Mouse (Mus musculus) liver, embryonic 11.5 days (tissue): ENCODE measurements around the gene Prpf38a. TPM values are rescaled to one million over a fixed set of nuclear protein-coding genes. Genes with fewer than 3 reads are reported as not detected.

ENCODE experiments used
- ATAC-seq: fragments of 200-750 bp; cut with Nextera tagmentation; replicated peaks from 2 replicates; pipeline ENCODE4 v1.8.0; 2017; ENCODE audit warnings: moderate number of reproducible peaks, mild to moderate bottlenecking, moderate TSS enrichment, moderate library complexity; ENCODE audit not compliant: low FRiP score
- DNase-seq: peaks from one replicate; pipeline ENCODE4 v3.0.0-alpha.2; 2017; ENCODE audit warnings: low spot score
- H3K27ac ChIP-seq: fragments of 300-500 bp; sonication (generic); 2 replicates; pipeline ENCODE4 v1.5.1; 2014; ENCODE audit warnings: mild to moderate bottlenecking, low read depth, low read length, control low read depth
- H3K27me3 ChIP-seq: fragments of 300-500 bp; sonication (generic); replicated peaks from 2 replicates; pipeline ENCODE4 v1.6.1; 2014; ENCODE audit warnings: low read length, mixed read lengths; ENCODE audit not compliant: control insufficient read depth, insufficient read depth
- H3K36me3 ChIP-seq: fragments of 300-500 bp; sonication (generic); 2 replicates; pipeline ENCODE4 v1.6.1; 2014; ENCODE audit warnings: mild to moderate bottlenecking, low read length, moderate library complexity, mixed read lengths; ENCODE audit not compliant: control insufficient read depth, insufficient read depth
- H3K4me1 ChIP-seq: fragments of 300-500 bp; sonication (generic); replicated peaks from 2 replicates; pipeline ENCODE4 v1.6.1; 2014; ENCODE audit warnings: low read length, mixed read lengths; ENCODE audit not compliant: control insufficient read depth, insufficient read depth
- H3K4me2 ChIP-seq: fragments of 300-500 bp; sonication (generic); 2 replicates; pipeline ENCODE4 v1.6.1; 2014; ENCODE audit warnings: mild to moderate bottlenecking, control low read depth, moderate library complexity
- H3K4me3 ChIP-seq: fragments of 300-500 bp; sonication (generic); 2 replicates; pipeline ENCODE4 v1.5.1; 2014; ENCODE audit warnings: low read depth, low read length, control low read depth
- H3K9ac ChIP-seq: fragments of 300-500 bp; sonication (generic); 2 replicates; pipeline ENCODE4 v1.6.1; 2014; ENCODE audit warnings: low read depth, low read length, control low read depth
- H3K9me3 ChIP-seq: fragments of 300-500 bp; sonication (generic); 2 replicates; pipeline ENCODE4 v1.6.1; 2016; ENCODE audit warnings: low read length, inconsistent platforms, mixed read lengths; ENCODE audit not compliant: control insufficient read depth
- WGBS: fragments of 180-500 bp; shearing (Covaris S2); extraction: QIAGEN DNeasy Blood & Tissue Kit; methylation state at CpG from one replicate; pipeline ENCODE4 v1.1.7; 2014; 5-methylcytosine and 5-hydroxymethylcytosine counted together
- polyA plus RNA-seq: library from polyadenylated mRNA; unstranded; fragments of >200 nt; fragmentation: Nextera tagmentation; extraction: Ambion mirVana; gene quantifications from 2 replicates; pipeline ENCODE4 v1.2.1, GENCODE M21; 2014

Gene Prpf38a
- 89.0 and 96.2 TPM in 2 replicates for polyA plus RNA-seq

GRCm38 (mm10) chr4:108578840-108579742 lies at the start of gene Prpf38a, which contains the start of gene Orc1:
Gene Prpf38a, minus strand, starts transcription at chr4:108579336.
Gene Orc1, plus strand, starts transcription at chr4:108579423.
- peaks cover 6% of the 10 kb centered on the region; the same call in 1 of the 2 replicates for H3K36me3 ChIP-seq
- DNase-seq: peak; percentile 98
- H3K9ac ChIP-seq: peak within 1 kb of the TSS; percentile 91
- H3K4me3 ChIP-seq: peak within 1 kb of the TSS; percentile 92
- ATAC-seq: peak; percentile 95
- no peaks in the 10 kb centered on the region for H3K27me3 ChIP-seq
- H3K9me3 ChIP-seq: no peaks in the 10 kb centered on the region
- peak within 1 kb of the TSS; percentile 89 for H3K27ac ChIP-seq
- peak within 1 kb of the TSS; percentile 67 for H3K4me2 ChIP-seq
- peaks cover 8% of the 10 kb centered on the region for H3K4me1 ChIP-seq
- under 1% methylated on average over 64 of the region's 64 CpGs for WGBS

- Histone ChIP-seq H3K4me1 (no peaks in the 10 kb centered on the region), H3K4me3 (no peak overlapping the region), H3K9me3 (no peaks in the 10 kb centered on the region), H3K27ac (no peak overlapping the region), H3K9ac (no peak overlapping the region), H3K27me3 (no peaks in the 10 kb centered on the region), H3K4me2 (no peak overlapping the region), H3K36me3 (peaks cover 40% of the 10 kb centered on the region)
- no peak for ATAC-seq
- no peak for DNase-seq
- WGBS: 93% methylated on average over 5 of the region's 5 CpGs
Measured at GRCm38 (mm10) chr4:108627066-108627465, 47.9 kb upstream of the Prpf38a start.

- Histone ChIP-seq H3K4me1 (peaks cover 11% of the 10 kb centered on the region), H3K9me3 (no peaks in the 10 kb centered on the region), H3K4me3 (no peak overlapping the region), H3K9ac (no peak overlapping the region), H3K36me3 (peaks cover 13% of the 10 kb centered on the region), H3K4me2 (no peak overlapping the region), H3K27me3 (no peaks in the 10 kb centered on the region), H3K27ac (no peak overlapping the region)
- ATAC-seq (no peak), DNase-seq (no peak)
- WGBS: 90% methylated on average over 6 of the region's 6 CpGs
Measured at GRCm38 (mm10) chr4:108621504-108621903, 42.4 kb upstream of the Prpf38a start.

GRCm38 (mm10) chr4:108620536-108620935 lies 41.4 kb upstream of the Prpf38a start:
- no peaks in the 10 kb centered on the region for H3K27me3 ChIP-seq
- peak; percentile 39 for DNase-seq
- no peaks in the 10 kb centered on the region for H3K9me3 ChIP-seq
- peak overlapping the region; percentile 75 for H3K27ac ChIP-seq
- peak overlapping the region; percentile 81 for H3K4me3 ChIP-seq
- H3K4me2 ChIP-seq: peak overlapping the region; percentile 97
- peak overlapping the region; percentile 89 for H3K9ac ChIP-seq
- peaks cover 9% of the 10 kb centered on the region; the same call in 1 of the 2 replicates for H3K36me3 ChIP-seq
- H3K4me1 ChIP-seq: peaks cover 11% of the 10 kb centered on the region
- peak; percentile 8; the same call in 1 of the 2 replicates for ATAC-seq
- 11% methylated on average over 8 of the region's 8 CpGs for WGBS

GRCm38 (mm10) chr4:108619587-108620341 lies 40.6 kb upstream of the Prpf38a start, which contains the start of gene Cc2d1b:
Gene Cc2d1b, plus strand, starts transcription at chr4:108619940.
- Histone ChIP-seq H3K36me3 (peaks cover 5% of the 10 kb centered on the region; the same call in 1 of the 2 replicates), H3K27ac (peak within 1 kb of the TSS; percentile 75), H3K9ac (peak within 1 kb of the TSS; percentile 89), H3K4me1 (peaks cover 11% of the 10 kb centered on the region), H3K27me3 (no peaks in the 10 kb centered on the region), H3K4me3 (peak within 1 kb of the TSS; percentile 81), H3K9me3 (no peaks in the 10 kb centered on the region), H3K4me2 (peak within 1 kb of the TSS; percentile 97)
- under 1% methylated on average over 83 of the region's 86 CpGs for WGBS
- peak; percentile 92 for DNase-seq
- peak; percentile 95 for ATAC-seq

GRCm38 (mm10) chr4:108619165-108619564 lies 40.0 kb upstream of the Prpf38a start:
- DNase-seq: no peak

GRCm38 (mm10) chr4:108618586-108618985 lies 39.5 kb upstream of the Prpf38a start:
- DNase-seq (no peak), ATAC-seq (no peak)
- Histone ChIP-seq H3K27ac (no peak overlapping the region), H3K9ac (0 out of 2 replicates have a peak overlapping the region, but pooled peaks have one; percentile 89), H3K4me1 (peaks cover 11% of the 10 kb centered on the region), H3K36me3 (peaks cover 6% of the 10 kb centered on the region; the same call in 1 of the 2 replicates), H3K4me3 (no peak overlapping the region; the same call in 1 of the 2 replicates), H3K4me2 (peak overlapping the region; percentile 97), H3K27me3 (no peaks in the 10 kb centered on the region), H3K9me3 (no peaks in the 10 kb centered on the region)
- WGBS: 63% methylated on average over 4 of the region's 4 CpGs

More at GRCm38 (mm10) chr4:108619165-108619564, 40.0 kb upstream of the Prpf38a start:
- no peaks in the 10 kb centered on the region for H3K9me3 ChIP-seq
- H3K4me3 ChIP-seq: peak overlapping the region; percentile 81
- H3K36me3 ChIP-seq: peaks cover 5% of the 10 kb centered on the region; the same call in 1 of the 2 replicates
- H3K27ac ChIP-seq: 0 out of 2 replicates have a peak overlapping the region, but pooled peaks have one; percentile 60
- no peaks in the 10 kb centered on the region for H3K27me3 ChIP-seq
- WGBS: 7% methylated on average over 10 of the region's 10 CpGs
- ATAC-seq: 0 out of 2 replicates have a peak, but pooled peaks have one; percentile 5
- H3K4me1 ChIP-seq: peaks cover 11% of the 10 kb centered on the region
- peak overlapping the region; percentile 97 for H3K4me2 ChIP-seq
- peak overlapping the region; percentile 89 for H3K9ac ChIP-seq

GRCm38 (mm10) chr4:108610935-108611334 lies 31.8 kb upstream of the Prpf38a start:
- Histone ChIP-seq H3K4me3 (no peak overlapping the region), H3K4me1 (no peaks in the 10 kb centered on the region), H3K36me3 (peaks cover 11% of the 10 kb centered on the region; the same call in 1 of the 2 replicates), H3K4me2 (no peak overlapping the region), H3K9me3 (no peaks in the 10 kb centered on the region), H3K9ac (no peak overlapping the region), H3K27ac (no peak overlapping the region), H3K27me3 (no peaks in the 10 kb centered on the region)
- DNase-seq (no peak), ATAC-seq (no peak)
- 82% methylated on average over 5 of the region's 5 CpGs for WGBS
